Mouse (Mus musculus): Measurements from ENCODE around the gene App. TPM values are rescaled to one million over a fixed set of nuclear protein-coding genes. Genes with fewer than 3 reads are reported as not detected.

The App gene
- polyA plus RNA-seq, 1 experiment from 2014 or later = 91.3 TPM

- Histone ChIP-seq H3K9me3 (peaks cover 10% of the 10 kb centered on the region; the same call in 1 of the 2 replicates), H3K27me3 (ENCODE audit: poor library complexity, severe bottlenecking) (no peaks in the 10 kb centered on the region), H3K36me3 (replicated peaks) (peaks cover 29% of the 10 kb centered on the region), H3K4me1 (no peaks in the 10 kb centered on the region), H3K27ac (no peak overlapping the region), H3K4me3 (no peak overlapping the region)
- WGBS = 95% methylated on average over 3 of the region's 3 CpGs
- no peak for DNase-seq (ENCODE audit: extremely low spot score, low spot score)
Observed at GRCm38 (mm10) chr16:85062732-85063131, 110.8 kb downstream of the App start.

- Histone ChIP-seq H3K4me1 (no peaks in the 10 kb centered on the region), H3K27ac (no peak overlapping the region), H3K9me3 (peaks cover 10% of the 10 kb centered on the region; the same call in 1 of the 2 replicates), H3K27me3 (ENCODE audit: poor library complexity, severe bottlenecking) (no peaks in the 10 kb centered on the region), H3K36me3 (replicated peaks) (peaks cover 32% of the 10 kb centered on the region), H3K4me3 (no peak overlapping the region)
- 94% methylated on average over 4 of the region's 4 CpGs for WGBS
- no peak for DNase-seq (ENCODE audit: extremely low spot score, low spot score)
Observed at GRCm38 (mm10) chr16:85061725-85062124, 111.8 kb downstream of the App start.

- 91% methylated on average over 5 of the region's 5 CpGs for WGBS
- H3K27ac ChIP-seq = no peak overlapping the region
- peaks cover 54% of the 10 kb centered on the region for H3K36me3 ChIP-seq (replicated peaks)
- H3K4me1 ChIP-seq = peaks cover 3% of the 10 kb centered on the region; the same call in 1 of the 2 replicates
- no peak overlapping the region for H3K4me3 ChIP-seq
- H3K27me3 ChIP-seq (ENCODE audit: poor library complexity, severe bottlenecking) = no peaks in the 10 kb centered on the region
- DNase-seq (ENCODE audit: extremely low spot score, low spot score) = no peak
- peaks cover 10% of the 10 kb centered on the region; the same call in 1 of the 2 replicates for H3K9me3 ChIP-seq
Observed at GRCm38 (mm10) chr16:85058138-85058537, 115.4 kb downstream of the App start.

- H3K36me3 ChIP-seq (replicated peaks) = peaks cover 44% of the 10 kb centered on the region
- no peaks in the 10 kb centered on the region for H3K27me3 ChIP-seq (ENCODE audit: poor library complexity, severe bottlenecking)
- no peak overlapping the region for H3K4me3 ChIP-seq
- no peak overlapping the region for H3K27ac ChIP-seq
- peaks cover 3% of the 10 kb centered on the region; the same call in 1 of the 2 replicates for H3K9me3 ChIP-seq
- no peak for DNase-seq (ENCODE audit: extremely low spot score, low spot score)
- WGBS = 90% methylated on average over 10 of the region's 10 CpGs
- peaks cover 8% of the 10 kb centered on the region; the same call in 1 of the 2 replicates for H3K4me1 ChIP-seq
Observed at GRCm38 (mm10) chr16:85056212-85056611, 117.4 kb downstream of the App start.

- WGBS = 90% methylated on average over 7 of the region's 7 CpGs
- DNase-seq (ENCODE audit: extremely low spot score, low spot score) = no peak
- Histone ChIP-seq H3K9me3 (no peaks in the 10 kb centered on the region), H3K27ac (no peak overlapping the region), H3K4me1 (peaks cover 8% of the 10 kb centered on the region; the same call in 1 of the 2 replicates), H3K27me3 (ENCODE audit: poor library complexity, severe bottlenecking) (no peaks in the 10 kb centered on the region), H3K36me3 (replicated peaks) (peaks cover 41% of the 10 kb centered on the region), H3K4me3 (no peak overlapping the region)
Observed at GRCm38 (mm10) chr16:85053996-85054395, 119.6 kb downstream of the App start.

- DNase-seq (ENCODE audit: extremely low spot score, low spot score) = no peak
- Histone ChIP-seq H3K9me3 (no peaks in the 10 kb centered on the region), H3K4me1 (peaks cover 4% of the 10 kb centered on the region), H3K27me3 (ENCODE audit: poor library complexity, severe bottlenecking) (no peaks in the 10 kb centered on the region), H3K4me3 (no peak overlapping the region), H3K36me3 (replicated peaks) (peaks cover 23% of the 10 kb centered on the region), H3K27ac (no peak overlapping the region)
- 73% methylated on average over 6 of the region's 6 CpGs for WGBS
Observed at GRCm38 (mm10) chr16:85047310-85047709, 126.3 kb downstream of the App start.

GRCm38 (mm10) chr16:85041153-85041959, 132.2 kb downstream of the App start:
- H3K4me3 ChIP-seq = no peak overlapping the region
- no peak for DNase-seq (ENCODE audit: extremely low spot score, low spot score)
- peaks cover 18% of the 10 kb centered on the region for H3K4me1 ChIP-seq
- no peaks in the 10 kb centered on the region for H3K27me3 ChIP-seq (ENCODE audit: poor library complexity, severe bottlenecking)
- H3K27ac ChIP-seq = peak overlapping the region; percentile 12; the same call in 1 of the 2 replicates
- peaks cover 48% of the 10 kb centered on the region for H3K36me3 ChIP-seq (replicated peaks)
- 31% methylated on average over 3 of the region's 3 CpGs for WGBS
- H3K9me3 ChIP-seq = no peaks in the 10 kb centered on the region

GRCm38 (mm10) chr16:85038731-85039130, 134.8 kb downstream of the App start:
- no peak overlapping the region for H3K27ac ChIP-seq
- no peaks in the 10 kb centered on the region for H3K9me3 ChIP-seq
- H3K4me3 ChIP-seq = no peak overlapping the region
- no peaks in the 10 kb centered on the region for H3K27me3 ChIP-seq (ENCODE audit: poor library complexity, severe bottlenecking)
- DNase-seq (ENCODE audit: extremely low spot score, low spot score) = no peak
- 95% methylated on average over 8 of the region's 8 CpGs for WGBS
- peaks cover 46% of the 10 kb centered on the region for H3K36me3 ChIP-seq (replicated peaks)
- peaks cover 18% of the 10 kb centered on the region for H3K4me1 ChIP-seq

GRCm38 (mm10) chr16:85037969-85038644, 135.5 kb downstream of the App start:
- no peak for DNase-seq (ENCODE audit: extremely low spot score, low spot score)
- no peaks in the 10 kb centered on the region for H3K27me3 ChIP-seq (ENCODE audit: poor library complexity, severe bottlenecking)
- H3K27ac ChIP-seq = no peak overlapping the region
- 89% methylated on average over 10 of the region's 10 CpGs for WGBS
- no peak overlapping the region for H3K4me3 ChIP-seq
- peaks cover 44% of the 10 kb centered on the region for H3K36me3 ChIP-seq (replicated peaks)
- no peaks in the 10 kb centered on the region for H3K9me3 ChIP-seq
- peaks cover 18% of the 10 kb centered on the region for H3K4me1 ChIP-seq

GRCm38 (mm10) chr16:85035815-85036214, 137.8 kb downstream of the App start:
- DNase-seq (ENCODE audit: extremely low spot score, low spot score) = no peak
- Histone ChIP-seq H3K27ac (no peak overlapping the region), H3K4me1 (0 out of 2 replicates have a peak, but pooled peaks cover 2% of the 10 kb centered on the region), H3K9me3 (no peaks in the 10 kb centered on the region), H3K4me3 (no peak overlapping the region), H3K27me3 (ENCODE audit: poor library complexity, severe bottlenecking) (no peaks in the 10 kb centered on the region), H3K36me3 (replicated peaks) (peaks cover 56% of the 10 kb centered on the region)
- 89% methylated on average over 5 of the region's 5 CpGs for WGBS

GRCm38 (mm10) chr16:85033747-85034146, 139.8 kb downstream of the App start:
- Histone ChIP-seq H3K27ac (no peak overlapping the region), H3K9me3 (no peaks in the 10 kb centered on the region), H3K36me3 (replicated peaks) (peaks cover 72% of the 10 kb centered on the region), H3K4me1 (no peaks in the 10 kb centered on the region), H3K4me3 (no peak overlapping the region), H3K27me3 (ENCODE audit: poor library complexity, severe bottlenecking) (no peaks in the 10 kb centered on the region)
- 95% methylated on average over 5 of the region's 5 CpGs for WGBS
- no peak for DNase-seq (ENCODE audit: extremely low spot score, low spot score)

GRCm38 (mm10) chr16:85030810-85031209, 142.8 kb downstream of the App start:
- Histone ChIP-seq H3K36me3 (replicated peaks) (peaks cover 78% of the 10 kb centered on the region), H3K27me3 (ENCODE audit: poor library complexity, severe bottlenecking) (no peaks in the 10 kb centered on the region), H3K4me3 (no peak overlapping the region), H3K27ac (no peak overlapping the region), H3K4me1 (no peaks in the 10 kb centered on the region), H3K9me3 (no peaks in the 10 kb centered on the region)
- 95% methylated on average over 12 of the region's 12 CpGs for WGBS
- no peak for DNase-seq (ENCODE audit: extremely low spot score, low spot score)

- peaks cover 96% of the 10 kb centered on the region for H3K36me3 ChIP-seq (replicated peaks)
- WGBS = 91% methylated on average over 4 of the region's 4 CpGs
Observed at GRCm38 (mm10) chr16:85028396-85028795, 145.2 kb downstream of the App start.

More at GRCm38 (mm10) chr16:85028396-85028795, 145.2 kb downstream of the App start:
- Histone ChIP-seq H3K4me1 (no peaks in the 10 kb centered on the region), H3K9me3 (peaks cover 5% of the 10 kb centered on the region; the same call in 1 of the 2 replicates), H3K27ac (no peak overlapping the region), H3K27me3 (ENCODE audit: poor library complexity, severe bottlenecking) (no peaks in the 10 kb centered on the region), H3K4me3 (no peak overlapping the region)
- DNase-seq (ENCODE audit: extremely low spot score, low spot score) = no peak

Measured in forebrain, embryonic 10.5 days (tissue).